Mouse (Mus musculus): ENCODE measurements around the gene Efcab2.

DNA sequence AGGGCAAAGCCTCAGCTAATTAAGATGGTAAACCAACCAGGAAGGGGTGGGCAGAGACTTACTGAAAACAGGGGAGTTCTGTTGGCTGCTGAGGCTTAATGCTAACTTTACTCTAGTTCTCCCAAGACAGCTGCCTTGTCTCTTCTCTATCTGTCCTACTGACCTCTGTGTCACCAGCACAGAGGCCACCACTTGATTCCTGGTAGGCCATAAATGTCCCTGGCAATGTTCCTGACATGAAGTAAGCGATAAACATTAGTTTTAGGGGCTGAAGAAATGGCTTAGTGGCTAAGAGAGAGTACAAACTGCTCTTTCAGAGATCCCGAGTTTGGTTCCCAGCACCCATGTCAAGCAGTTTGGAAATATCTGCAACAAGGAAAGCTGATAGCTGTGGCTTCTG lies 29.0 kb upstream of the Efcab2 start:
- TF ChIP-seq POLR2A (IDR thresholded peaks at IDR 0.05; ENCODE audit: control insufficient read depth, extremely low read depth, insufficient read depth, low read length, poor library complexity) = no peak
- no peak for TF ChIP-seq CTCF (IDR thresholded peaks at IDR 0.05; ENCODE audit: borderline replicate concordance, control insufficient read depth, extremely low read depth, insufficient read depth, low read length, poor library complexity)
